Mouse (Mus musculus): ENCODE measurements at regions not wholly inside any gene's neighbourhood (a gene's known extent, or its start where the extent isn't known, plus 50 kb on each side); places are given as distances from the start of the nearest gene placed in this dataset.

DNA sequence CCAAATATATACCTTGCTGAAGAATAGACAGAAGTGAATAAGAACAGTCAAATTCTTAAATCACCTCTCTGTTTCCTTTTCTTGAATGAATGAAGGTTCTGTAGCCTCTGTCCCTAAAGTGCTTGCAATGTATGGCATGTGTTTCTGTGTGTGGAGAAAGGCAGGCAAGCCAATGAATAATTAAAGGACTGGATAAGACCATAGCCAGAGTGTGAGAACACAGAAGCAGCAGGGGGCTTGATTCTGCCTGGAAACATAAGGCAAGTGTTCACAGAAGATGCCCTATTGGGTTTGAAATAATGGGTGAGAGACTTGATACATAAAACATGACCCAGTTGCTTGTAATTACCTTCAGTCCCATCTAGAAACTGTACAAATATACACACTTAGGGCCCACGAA lies 328.2 kb upstream of the Pbx1 start:
- TF ChIP-seq CTCF (IDR thresholded peaks at IDR 0.05) (no peak), EP300 (IDR thresholded peaks at IDR 0.05) (no peak)
